Mouse (Mus musculus) cerebellum, adult 2 months (tissue): ENCODE results near the gene Cnn1.

ENCODE experiments used
- CTCF ChIP-seq: fragments of 200-500 bp; IDR thresholded peaks from 2 replicates; pipeline ENCODE4 v1.5.1; 2011; ENCODE audit warnings: low read depth, mild to moderate bottlenecking, control low read depth, low read length, moderate library complexity, borderline replicate concordance; ENCODE audit not compliant: insufficient read depth
- POLR2A ChIP-seq: fragments of 200-500 bp; IDR thresholded peaks from 2 replicates; pipeline ENCODE4 v1.6.1; 2011; ENCODE audit warnings: low read length, control low read depth, borderline replicate concordance; ENCODE audit not compliant: insufficient read depth

- TF ChIP-seq CTCF, result no peak
- TF ChIP-seq POLR2A, result no peak
Measured at GRCm38 (mm10) chr9:22055713-22056112, 43.3 kb upstream of the Cnn1 start.
